Mouse (Mus musculus) embryonic facial prominence, embryonic 11.5 days (tissue): ENCODE data around the gene Ago3. TPM values are rescaled to one million over a fixed set of nuclear protein-coding genes. Genes with fewer than 3 reads are reported as not detected.
A peak's percentile ranks its signal among the peaks of the same experiment; 100 is the strongest.

Experiments used
- ATAC-seq: fragments of 200-750 bp; cut with Nextera tagmentation; replicated peaks from 2 replicates; pipeline ENCODE4 v1.8.0; 2017; ENCODE audit warnings: low read depth; ENCODE audit not compliant: insufficient number of reproducible peaks, low FRiP score, low TSS enrichment
- DNase-seq: peaks from one replicate; pipeline ENCODE4 v3.0.0-alpha.2; 2015; ENCODE audit warnings: low spot score
- H3K27ac ChIP-seq: fragments of 300-500 bp; sonication (generic); replicated peaks from 2 replicates; pipeline ENCODE4 v1.5.1; 2014; ENCODE audit warnings: mild to moderate bottlenecking, low read depth, low read length, control low read depth
- H3K27me3 ChIP-seq: fragments of 300-500 bp; sonication (generic); 2 replicates; pipeline ENCODE4 v1.6.1; 2014; ENCODE audit warnings: mild to moderate bottlenecking, low read length, moderate library complexity, mixed read lengths; ENCODE audit not compliant: control insufficient read depth, insufficient read depth
- H3K36me3 ChIP-seq: fragments of 300-500 bp; sonication (generic); replicated peaks from 2 replicates; pipeline ENCODE4 v1.6.1; 2014; ENCODE audit warnings: low read depth, mild to moderate bottlenecking, low read length, moderate library complexity, mixed read lengths; ENCODE audit not compliant: control insufficient read depth, insufficient read depth
- H3K4me1 ChIP-seq: fragments of 300-500 bp; sonication (generic); 2 replicates; pipeline ENCODE4 v1.6.1; 2014; ENCODE audit warnings: low read length, mixed read lengths; ENCODE audit not compliant: control insufficient read depth, insufficient read depth
- H3K4me2 ChIP-seq: fragments of 300-500 bp; sonication (generic); 2 replicates; pipeline ENCODE4 v1.6.1; 2014; ENCODE audit warnings: low read depth, mild to moderate bottlenecking, control low read depth, low read length, moderate library complexity
- H3K4me3 ChIP-seq: fragments of 300-500 bp; sonication (generic); 2 replicates; pipeline ENCODE4 v1.5.1; 2014; ENCODE audit warnings: low read depth, low read length, control low read depth
- H3K9ac ChIP-seq: fragments of 300-500 bp; sonication (generic); replicated peaks from 2 replicates; pipeline ENCODE4 v1.6.1; 2014; ENCODE audit warnings: mild to moderate bottlenecking, control low read depth, low read length
- H3K9me3 ChIP-seq: fragments of 300-500 bp; sonication (generic); replicated peaks from 2 replicates; pipeline ENCODE4 v1.6.1; 2016; ENCODE audit warnings: mild to moderate bottlenecking, low read length, inconsistent platforms, mixed read lengths; ENCODE audit not compliant: control insufficient read depth
- WGBS: fragments of 180-500 bp; shearing (Covaris S2); extraction: QIAGEN DNeasy Blood & Tissue Kit; methylation state at CpG from one replicate; pipeline ENCODE4 v1.1.7; 2014; 5-methylcytosine and 5-hydroxymethylcytosine counted together
- polyA plus RNA-seq: library from polyadenylated mRNA; unstranded; fragments of >200 nt; fragmentation: Nextera tagmentation; extraction: Ambion mirVana; gene quantifications from 2 replicates; pipeline ENCODE4 v1.2.1, GENCODE M21; 2014

Gene Ago3
- polyA plus RNA-seq, 1 experiment from 2014 or later: 12.8 TPM

DNA sequence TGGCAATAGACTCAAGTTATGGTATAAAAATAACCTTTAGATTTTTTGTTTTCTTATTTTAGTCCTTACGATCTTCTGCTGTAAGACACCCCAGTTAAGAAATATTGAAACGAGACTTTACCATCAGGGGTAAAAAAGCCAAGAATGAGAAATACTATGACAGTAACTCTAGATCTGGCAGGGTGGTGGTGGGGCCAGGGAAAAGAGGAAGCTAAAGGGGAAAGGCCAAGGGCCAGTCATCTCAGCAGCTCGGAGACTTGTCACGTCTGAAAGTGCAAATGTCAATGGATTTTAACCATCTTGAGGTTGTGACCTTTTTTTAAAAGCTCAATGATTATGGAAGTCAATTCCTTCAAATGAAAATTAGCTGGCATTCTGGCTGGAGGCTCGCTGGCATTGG, 8.9 kb upstream of the Ago3 start:
- Histone ChIP-seq H3K9me3 (no peaks in the 10 kb centered on the region), H3K27me3 (no peaks in the 10 kb centered on the region), H3K4me2 (no peak overlapping the region), H3K4me1 (no peaks in the 10 kb centered on the region), H3K36me3 (peaks cover 12% of the 10 kb centered on the region), H3K9ac (no peak overlapping the region), H3K4me3 (no peak overlapping the region), H3K27ac (no peak overlapping the region)
- no peak for DNase-seq
- WGBS: 70% methylated on average over 5 of the region's 5 CpGs
- ATAC-seq: no peak

DNA sequence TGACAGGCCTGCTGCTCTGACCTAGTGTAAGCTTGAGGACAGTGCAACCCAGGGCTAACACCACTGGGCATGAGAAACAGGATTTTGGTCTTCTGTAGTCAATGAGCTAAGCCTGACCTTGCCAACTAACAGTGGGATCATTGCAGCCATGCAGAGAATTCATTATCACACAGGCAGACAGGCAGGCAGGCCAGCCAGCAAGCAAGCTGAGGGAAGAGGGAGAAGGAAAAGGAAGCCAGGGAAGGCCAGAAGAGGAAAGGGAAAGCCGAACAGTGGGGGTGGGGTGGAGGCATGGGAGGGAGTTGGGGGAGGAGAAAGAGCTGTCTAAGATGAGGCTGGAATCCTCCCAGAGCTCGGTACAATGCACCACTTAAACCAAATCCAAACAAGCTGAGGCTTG, 6.9 kb upstream of the Ago3 start:
- DNase-seq (no peak), ATAC-seq (no peak)
- Histone ChIP-seq H3K4me3 (no peak overlapping the region), H3K4me2 (no peak overlapping the region), H3K27me3 (no peaks in the 10 kb centered on the region), H3K36me3 (peaks cover 3% of the 10 kb centered on the region), H3K27ac (no peak overlapping the region), H3K4me1 (no peaks in the 10 kb centered on the region), H3K9me3 (no peaks in the 10 kb centered on the region), H3K9ac (no peak overlapping the region)
- 52% methylated on average over 2 of the region's 2 CpGs for WGBS

DNA sequence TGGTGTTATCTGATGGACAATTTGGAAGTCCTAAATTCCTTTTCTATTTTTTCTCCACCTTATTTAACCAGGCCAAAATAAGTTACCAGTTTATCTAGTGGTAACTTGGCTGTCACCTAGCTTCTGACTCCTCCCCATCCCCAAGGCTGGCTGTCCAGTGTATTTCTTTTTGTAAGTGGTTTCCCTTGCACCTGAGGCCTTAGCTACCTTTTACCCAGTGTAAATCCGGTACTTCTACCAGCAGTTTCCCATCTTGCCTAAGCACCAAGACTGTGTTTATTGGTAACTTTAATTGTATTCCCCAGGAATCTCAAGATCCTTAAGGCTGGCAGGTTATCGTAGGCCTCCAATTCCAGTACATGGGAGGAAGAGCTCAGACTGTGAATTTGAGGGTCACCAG, 4.7 kb upstream of the Ago3 start:
- Histone ChIP-seq H3K9ac (no peak overlapping the region), H3K4me3 (no peak overlapping the region), H3K36me3 (no peaks in the 10 kb centered on the region; the same call in 1 of the 2 replicates), H3K27ac (no peak overlapping the region), H3K27me3 (no peaks in the 10 kb centered on the region), H3K4me2 (no peak overlapping the region), H3K9me3 (no peaks in the 10 kb centered on the region), H3K4me1 (no peaks in the 10 kb centered on the region)
- ATAC-seq: no peak
- 88% methylated on average over 2 of the region's 2 CpGs for WGBS
- DNase-seq: no peak

DNA sequence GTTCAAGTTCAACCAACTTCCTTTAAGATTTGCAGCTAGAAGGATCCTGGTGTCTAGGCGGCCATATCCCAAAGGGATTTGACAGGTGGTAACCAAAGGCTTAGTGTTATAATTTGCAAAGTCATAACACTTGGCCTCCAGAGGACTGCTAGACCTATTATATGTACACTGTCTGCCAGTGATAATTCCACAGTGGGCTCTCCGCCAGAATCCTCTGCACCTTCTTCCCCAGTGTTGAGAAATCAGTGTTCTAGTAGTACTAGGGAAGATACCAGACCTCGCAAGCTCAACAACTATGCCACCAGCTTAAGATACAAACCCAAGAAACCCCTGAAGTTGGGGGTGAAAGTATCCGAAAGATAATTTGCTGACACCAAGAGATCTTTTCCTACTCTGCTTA, 3.8 kb upstream of the Ago3 start:
- no peaks in the 10 kb centered on the region for H3K4me1 ChIP-seq
- WGBS: 86% methylated on average over 4 of the region's 4 CpGs
- H3K4me2 ChIP-seq: no peak overlapping the region
- DNase-seq (no peak), ATAC-seq (no peak)
- no peak overlapping the region for H3K9ac ChIP-seq
- H3K27ac ChIP-seq: no peak overlapping the region
- H3K4me3 ChIP-seq: no peak overlapping the region
- H3K27me3 ChIP-seq: no peaks in the 10 kb centered on the region
- no peaks in the 10 kb centered on the region for H3K9me3 ChIP-seq
- no peaks in the 10 kb centered on the region; the same call in 1 of the 2 replicates for H3K36me3 ChIP-seq

DNA sequence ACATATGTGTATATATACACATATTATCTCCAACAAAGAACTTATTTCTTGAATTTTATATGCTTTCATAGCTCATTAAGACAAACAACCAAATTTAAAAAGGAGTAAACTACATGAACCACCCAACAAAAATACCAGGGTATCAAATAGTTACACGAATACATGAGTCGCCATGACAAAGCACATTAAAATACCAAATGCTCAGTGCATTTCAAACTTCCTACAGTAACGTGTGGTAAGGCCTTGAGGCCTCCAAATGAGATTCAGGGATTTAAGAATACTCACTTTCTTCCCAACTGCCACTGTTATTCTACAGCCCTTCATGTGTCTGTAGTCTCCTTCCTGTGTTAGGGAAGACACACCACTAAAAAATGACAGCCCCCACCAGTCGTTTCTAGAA, 2.4 kb upstream of the Ago3 start:
- H3K27ac ChIP-seq: no peak overlapping the region
- no peaks in the 10 kb centered on the region for H3K27me3 ChIP-seq
- H3K4me2 ChIP-seq: no peak overlapping the region
- DNase-seq: no peak
- no peaks in the 10 kb centered on the region for H3K36me3 ChIP-seq
- no peak for ATAC-seq
- no peak overlapping the region for H3K9ac ChIP-seq
- 84% methylated on average over 4 of the region's 4 CpGs for WGBS
- H3K4me1 ChIP-seq: no peaks in the 10 kb centered on the region
- no peaks in the 10 kb centered on the region for H3K9me3 ChIP-seq
- no peak overlapping the region for H3K4me3 ChIP-seq

DNA sequence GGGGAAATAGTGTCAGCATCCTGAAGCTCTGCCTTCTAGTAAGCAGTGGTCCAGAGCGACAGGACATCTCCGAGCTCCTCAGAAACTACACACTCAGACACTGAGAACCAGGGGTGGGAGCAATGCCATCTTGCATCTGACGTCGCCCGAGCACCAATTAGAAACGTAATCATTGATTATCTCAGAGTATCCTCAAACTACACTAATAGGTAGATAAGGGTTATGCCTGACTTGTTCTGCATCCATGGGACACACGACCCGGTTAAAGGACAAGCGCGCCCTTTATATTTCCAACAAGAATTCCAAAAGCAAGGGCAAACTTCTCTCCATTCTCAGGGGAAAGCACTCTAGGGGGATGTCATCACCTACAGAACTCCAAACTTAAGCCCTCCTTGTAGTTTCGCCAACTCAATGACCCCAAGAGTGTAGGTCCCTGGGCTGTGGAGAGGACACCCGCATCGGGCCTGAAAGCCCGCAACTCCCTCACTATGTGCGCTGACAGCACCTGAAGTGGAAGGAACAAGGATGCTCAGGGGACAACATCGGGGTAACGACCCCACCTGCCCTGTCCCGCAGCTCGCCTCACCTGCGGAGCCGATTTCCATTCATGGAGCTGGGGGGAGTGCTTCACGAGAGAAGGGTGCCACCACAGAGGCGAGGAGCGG, 542 bp downstream of the Ago3 start:
- H3K36me3 ChIP-seq: no peaks in the 10 kb centered on the region
- H3K4me3 ChIP-seq: peak overlapping the region; percentile 86
- DNase-seq: no peak
- H3K9me3 ChIP-seq: no peaks in the 10 kb centered on the region
- H3K9ac ChIP-seq: peak overlapping the region; percentile 83
- no peaks in the 10 kb centered on the region for H3K4me1 ChIP-seq
- 2% methylated on average over 24 of the region's 24 CpGs for WGBS
- peak overlapping the region; percentile 91 for H3K4me2 ChIP-seq
- 0 out of 2 replicates have a peak overlapping the region, but pooled peaks have one; percentile 20 for H3K27ac ChIP-seq
- H3K27me3 ChIP-seq: no peaks in the 10 kb centered on the region
- ATAC-seq: peak; percentile 62; the same call in 1 of the 2 replicates

DNA sequence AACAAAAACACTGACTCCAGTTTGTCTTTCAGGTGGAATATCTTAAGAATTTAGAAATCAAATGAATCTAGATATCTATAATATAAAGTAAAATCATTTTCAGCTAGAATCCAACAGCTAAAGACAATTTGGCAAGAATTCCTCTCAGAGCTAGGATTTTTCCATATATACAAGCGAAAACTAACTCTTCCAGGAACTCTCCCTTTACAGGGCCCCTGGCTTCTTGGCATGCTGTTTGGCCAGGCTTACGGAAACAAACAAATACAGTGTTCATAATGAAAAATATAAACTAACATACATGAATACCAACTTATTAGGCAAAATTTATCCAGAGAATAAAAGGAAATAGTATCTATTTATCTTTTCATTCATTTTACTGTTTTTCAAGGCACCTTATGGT, 5.5 kb downstream of the Ago3 start:
- H3K27me3 ChIP-seq: no peaks in the 10 kb centered on the region
- H3K9ac ChIP-seq: no peak overlapping the region
- no peak overlapping the region for H3K4me3 ChIP-seq
- WGBS: 86% methylated on average over 2 of the region's 2 CpGs
- no peak for ATAC-seq
- DNase-seq: no peak
- no peak overlapping the region for H3K27ac ChIP-seq
- no peaks in the 10 kb centered on the region; the same call in 1 of the 2 replicates for H3K36me3 ChIP-seq
- no peak overlapping the region for H3K4me2 ChIP-seq
- H3K9me3 ChIP-seq: no peaks in the 10 kb centered on the region
- H3K4me1 ChIP-seq: no peaks in the 10 kb centered on the region

DNA sequence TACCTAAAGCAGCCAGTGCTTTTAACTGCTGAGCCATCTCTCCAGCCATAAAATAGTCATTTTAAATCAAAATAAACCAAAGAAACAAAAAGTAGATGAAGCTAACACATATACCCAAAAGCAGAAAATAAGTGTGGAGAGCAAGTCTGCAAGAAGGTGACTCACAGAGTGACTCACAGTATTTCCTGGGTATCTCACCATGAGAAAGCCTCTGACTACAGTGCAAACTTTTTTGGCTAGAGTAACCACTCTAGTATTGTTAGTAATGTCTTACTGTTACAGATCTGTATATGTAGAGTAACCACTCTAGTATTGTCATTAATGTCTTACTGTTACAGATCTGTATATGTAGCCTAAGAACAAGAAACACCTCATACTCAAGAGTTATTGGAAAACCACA, 13.6 kb downstream of the Ago3 start:
- ATAC-seq (no peak), DNase-seq (no peak)

More for the DNA sequence above, 13.6 kb downstream of the Ago3 start:
- no peak overlapping the region for H3K9ac ChIP-seq
- no peaks in the 10 kb centered on the region for H3K9me3 ChIP-seq
- no peak overlapping the region for H3K4me2 ChIP-seq
- H3K27ac ChIP-seq: no peak overlapping the region
- H3K27me3 ChIP-seq: no peaks in the 10 kb centered on the region
- H3K4me1 ChIP-seq: no peaks in the 10 kb centered on the region
- no peaks in the 10 kb centered on the region; the same call in 1 of the 2 replicates for H3K36me3 ChIP-seq
- no peak overlapping the region for H3K4me3 ChIP-seq
